Mouse (Mus musculus) embryonic facial prominence, embryonic 14.5 days (tissue): Measurements from ENCODE around the gene Wnk2. TPM values are rescaled to one million over a fixed set of nuclear protein-coding genes. Genes with fewer than 3 reads are reported as not detected.
A peak's percentile ranks its signal among the peaks of the same experiment; 100 is the strongest.

Experiments
- ATAC-seq: fragments of 200-750 bp; cut with Nextera tagmentation; 2 replicates; pipeline ENCODE4 v1.8.0; 2017; ENCODE audit warnings: low read depth, moderate number of reproducible peaks, moderate TSS enrichment
- DNase-seq: peaks from one replicate; pipeline ENCODE4 v3.0.0-alpha.2; 2015; ENCODE audit warnings: low spot score
- H3K27ac ChIP-seq: fragments of 300-500 bp; sonication (generic); replicated peaks from 2 replicates; pipeline ENCODE4 v1.5.1; 2014; ENCODE audit warnings: low read depth, mild to moderate bottlenecking, low read length, moderate library complexity
- H3K27me3 ChIP-seq: fragments of 300-500 bp; sonication (generic); replicated peaks from 2 replicates; pipeline ENCODE4 v1.6.1; 2014; ENCODE audit warnings: low read length; ENCODE audit not compliant: control insufficient read depth, insufficient read depth
- H3K36me3 ChIP-seq: fragments of 300-500 bp; sonication (generic); 2 replicates; pipeline ENCODE4 v1.6.1; 2014; ENCODE audit warnings: low read length, mixed read lengths; ENCODE audit not compliant: control insufficient read depth, insufficient read depth
- H3K4me1 ChIP-seq: fragments of 300-500 bp; sonication (generic); 2 replicates; pipeline ENCODE4 v1.6.1; 2014; ENCODE audit warnings: antibody characterized with exemption, low read length; ENCODE audit not compliant: control insufficient read depth, insufficient read depth
- H3K4me2 ChIP-seq: fragments of 300-500 bp; sonication (generic); 2 replicates; pipeline ENCODE4 v1.6.1; 2014; ENCODE audit warnings: low read depth, mild to moderate bottlenecking, low read length, moderate library complexity, mixed read lengths
- H3K4me3 ChIP-seq: fragments of 300-500 bp; sonication (generic); 2 replicates; pipeline ENCODE4 v1.5.1; 2014; ENCODE audit warnings: low read depth, mild to moderate bottlenecking, low read length
- H3K9ac ChIP-seq: fragments of 300-500 bp; sonication (generic); 2 replicates; pipeline ENCODE4 v1.6.1; 2014; ENCODE audit warnings: low read depth, mild to moderate bottlenecking, low read length, moderate library complexity, mixed read lengths
- H3K9me3 ChIP-seq: fragments of 300-500 bp; sonication (generic); 2 replicates; pipeline ENCODE4 v1.6.1; 2016; ENCODE audit warnings: low read length; ENCODE audit not compliant: control insufficient read depth
- WGBS: fragments of 180-500 bp; shearing (Covaris S2); extraction: QIAGEN DNeasy Blood & Tissue Kit; methylation state at CpG from one replicate; pipeline ENCODE4 v1.1.7; 2014; 5-methylcytosine and 5-hydroxymethylcytosine counted together
- polyA plus RNA-seq: library from polyadenylated mRNA; unstranded; fragments of >200 nt; fragmentation: Nextera tagmentation; extraction: Ambion mirVana; gene quantifications from 2 replicates; pipeline ENCODE4 v1.2.1, GENCODE M21; 2014

The Wnk2 gene
- polyA plus RNA-seq, 1 experiment from 2014 or later: 3.1 TPM

- no peak overlapping the region for H3K4me2 ChIP-seq
- no peaks in the 10 kb centered on the region for H3K9me3 ChIP-seq
- ATAC-seq (no peak), DNase-seq (no peak)
- H3K27ac ChIP-seq: no peak overlapping the region
- no peak overlapping the region for H3K4me3 ChIP-seq
- H3K36me3 ChIP-seq: no peaks in the 10 kb centered on the region; the same call in 1 of the 2 replicates
- 0 out of 2 replicates have a peak, but pooled peaks cover 3% of the 10 kb centered on the region for H3K4me1 ChIP-seq
- H3K27me3 ChIP-seq: no peaks in the 10 kb centered on the region
- no peak overlapping the region for H3K9ac ChIP-seq
- WGBS: 100% methylated on average over 1 of the region's 1 CpGs
These were observed 57.6 kb downstream of the Wnk2 start for GRCm38 (mm10) chr13:49090176-49090575.

- H3K4me1 ChIP-seq: 0 out of 2 replicates have a peak, but pooled peaks cover 3% of the 10 kb centered on the region
- DNase-seq: no peak
- no peak for ATAC-seq
- H3K27me3 ChIP-seq: no peaks in the 10 kb centered on the region
- no peak overlapping the region for H3K4me3 ChIP-seq
- H3K27ac ChIP-seq: no peak overlapping the region
- H3K9ac ChIP-seq: no peak overlapping the region
- WGBS: 90% methylated on average over 6 of the region's 6 CpGs
- no peaks in the 10 kb centered on the region; the same call in 1 of the 2 replicates for H3K36me3 ChIP-seq
- no peak overlapping the region for H3K4me2 ChIP-seq
- H3K9me3 ChIP-seq: no peaks in the 10 kb centered on the region
These were observed 58.9 kb downstream of the Wnk2 start for GRCm38 (mm10) chr13:49088874-49089273.

- WGBS: 59% methylated on average over 7 of the region's 7 CpGs
- no peak for ATAC-seq
These were observed 60.4 kb downstream of the Wnk2 start for GRCm38 (mm10) chr13:49087420-49087819.

GRCm38 (mm10) chr13:49086431-49086830 is 61.4 kb downstream of the Wnk2 start:
- Histone ChIP-seq H3K4me3 (no peak overlapping the region), H3K4me1 (no peaks in the 10 kb centered on the region), H3K4me2 (no peak overlapping the region), H3K9me3 (no peaks in the 10 kb centered on the region), H3K36me3 (no peaks in the 10 kb centered on the region), H3K27ac (no peak overlapping the region), H3K27me3 (no peaks in the 10 kb centered on the region), H3K9ac (no peak overlapping the region)
- no peak for ATAC-seq
- WGBS: 77% methylated on average over 4 of the region's 4 CpGs
- DNase-seq: no peak

More at GRCm38 (mm10) chr13:49087420-49087819, 60.4 kb downstream of the Wnk2 start:
- no peak for DNase-seq
- H3K27ac ChIP-seq: no peak overlapping the region
- H3K4me2 ChIP-seq: no peak overlapping the region
- no peaks in the 10 kb centered on the region; the same call in 1 of the 2 replicates for H3K36me3 ChIP-seq
- no peaks in the 10 kb centered on the region for H3K4me1 ChIP-seq
- no peak overlapping the region for H3K4me3 ChIP-seq
- H3K27me3 ChIP-seq: no peaks in the 10 kb centered on the region
- no peaks in the 10 kb centered on the region for H3K9me3 ChIP-seq
- no peak overlapping the region for H3K9ac ChIP-seq

- Histone ChIP-seq H3K4me2 (no peak overlapping the region), H3K9ac (no peak overlapping the region), H3K36me3 (no peaks in the 10 kb centered on the region), H3K4me1 (no peaks in the 10 kb centered on the region), H3K9me3 (no peaks in the 10 kb centered on the region), H3K27ac (no peak overlapping the region), H3K27me3 (no peaks in the 10 kb centered on the region), H3K4me3 (no peak overlapping the region)
- DNase-seq (no peak), ATAC-seq (no peak)
- 92% methylated on average over 9 of the region's 9 CpGs for WGBS
These were observed 62.6 kb downstream of the Wnk2 start for GRCm38 (mm10) chr13:49085211-49085610.

- no peak overlapping the region for H3K9ac ChIP-seq
- no peaks in the 10 kb centered on the region for H3K9me3 ChIP-seq
- no peak overlapping the region for H3K27ac ChIP-seq
- no peak overlapping the region for H3K4me2 ChIP-seq
- DNase-seq (no peak), ATAC-seq (no peak)
- H3K27me3 ChIP-seq: no peaks in the 10 kb centered on the region
- WGBS: 72% methylated on average over 4 of the region's 4 CpGs
- H3K4me1 ChIP-seq: no peaks in the 10 kb centered on the region
- no peak overlapping the region for H3K4me3 ChIP-seq
- no peaks in the 10 kb centered on the region for H3K36me3 ChIP-seq
These were observed 63.0 kb downstream of the Wnk2 start for GRCm38 (mm10) chr13:49084781-49085180.

GRCm38 (mm10) chr13:49083941-49084340 is 63.9 kb downstream of the Wnk2 start:
- H3K27ac ChIP-seq: no peak overlapping the region
- H3K4me3 ChIP-seq: no peak overlapping the region
- no peaks in the 10 kb centered on the region for H3K9me3 ChIP-seq
- 75% methylated on average over 9 of the region's 9 CpGs for WGBS
- H3K4me1 ChIP-seq: no peaks in the 10 kb centered on the region
- no peak overlapping the region for H3K4me2 ChIP-seq
- H3K36me3 ChIP-seq: no peaks in the 10 kb centered on the region
- no peak overlapping the region for H3K9ac ChIP-seq
- no peaks in the 10 kb centered on the region for H3K27me3 ChIP-seq
- DNase-seq: no peak
- no peak for ATAC-seq

- Histone ChIP-seq H3K4me3 (no peak overlapping the region), H3K27me3 (no peaks in the 10 kb centered on the region), H3K4me2 (no peak overlapping the region), H3K36me3 (no peaks in the 10 kb centered on the region), H3K9me3 (no peaks in the 10 kb centered on the region), H3K4me1 (no peaks in the 10 kb centered on the region), H3K27ac (no peak overlapping the region), H3K9ac (no peak overlapping the region)
- ATAC-seq (peak; percentile 54; the same call in 1 of the 2 replicates), DNase-seq (peak; percentile 66)
- WGBS: 72% methylated on average over 14 of the region's 14 CpGs
These were observed 65.5 kb downstream of the Wnk2 start for GRCm38 (mm10) chr13:49082151-49082879.

GRCm38 (mm10) chr13:49076196-49076595 is 71.6 kb downstream of the Wnk2 start:
- Histone ChIP-seq H3K4me1 (no peaks in the 10 kb centered on the region), H3K4me3 (no peak overlapping the region), H3K27me3 (no peaks in the 10 kb centered on the region), H3K4me2 (no peak overlapping the region), H3K9ac (no peak overlapping the region), H3K9me3 (no peaks in the 10 kb centered on the region), H3K27ac (no peak overlapping the region), H3K36me3 (no peaks in the 10 kb centered on the region; the same call in 1 of the 2 replicates)
- ATAC-seq: no peak
- 87% methylated on average over 11 of the region's 11 CpGs for WGBS
- DNase-seq: no peak
